Mouse (Mus musculus) granulocyte monocyte progenitor cell, adult 5-6 weeks (primary cell): ENCODE measurements around the gene Ccnf. TPM values are rescaled to one million over a fixed set of nuclear protein-coding genes. Genes with fewer than 3 reads are reported as not detected.

Experiments
- ATAC-seq: replicated peaks from 2 replicates; pipeline ENCODE4 v1.8.0; 2016; ENCODE audit warnings: mild to moderate bottlenecking, moderate TSS enrichment, inconsistent platforms; ENCODE audit not compliant: poor library complexity, severe bottlenecking
- total RNA-seq, 2 experiments: library from RNA; stranded (forward) in 1 of 2; stranded (reverse) in 1 of 2; fragments of 200-712, 200-1000 nt in 1 of 2; fragments of >200 nt in 1 of 2; fragmentation: Nextera tagmentation in 1 of 2; gene quantifications; 2 replicates each; pipeline ENCODE4 v1.2.3; 2014 to 2017

Gene Ccnf
- total RNA-seq (2014; fragmentation: Nextera tagmentation) (6.1 and 18.3 TPM in 2 replicates), total RNA-seq (2017) (22.7 and 24.1 TPM in 2 replicates)

GRCm38 (mm10) chr17:24251320-24252069, at the start of gene Ccnf:
Gene Ccnf, minus strand, starts transcription at chr17:24251484.
- ATAC-seq = peak; percentile 97

GRCm38 (mm10) chr17:24300651-24301050, 49.4 kb upstream of the Ccnf start:
- ATAC-seq = no peak

- ATAC-seq = no peak
Observed at GRCm38 (mm10) chr17:24289338-24289737, 38.1 kb upstream of the Ccnf start.

GRCm38 (mm10) chr17:24288477-24288876, 37.2 kb upstream of the Ccnf start:
- peak; percentile 52 for ATAC-seq

GRCm38 (mm10) chr17:24285680-24286079, 34.4 kb upstream of the Ccnf start:
- peak; percentile 70 for ATAC-seq

GRCm38 (mm10) chr17:24283266-24283818, 32.1 kb upstream of the Ccnf start:
- no peak for ATAC-seq

GRCm38 (mm10) chr17:24282637-24283036, 31.4 kb upstream of the Ccnf start:
- ATAC-seq = no peak

GRCm38 (mm10) chr17:24279907-24280306, 28.6 kb upstream of the Ccnf start:
- ATAC-seq = no peak

GRCm38 (mm10) chr17:24267133-24267532, 15.8 kb upstream of the Ccnf start:
- no peak for ATAC-seq

- no peak for ATAC-seq
Observed at GRCm38 (mm10) chr17:24264766-24265165, 13.5 kb upstream of the Ccnf start.

GRCm38 (mm10) chr17:24260516-24260915, 9.2 kb upstream of the Ccnf start:
- ATAC-seq = peak; percentile 94

- ATAC-seq = peak; percentile 59
Observed at GRCm38 (mm10) chr17:24259702-24260101, 8.4 kb upstream of the Ccnf start.

GRCm38 (mm10) chr17:24258981-24259380, 7.7 kb upstream of the Ccnf start:
- ATAC-seq = peak; percentile 14

GRCm38 (mm10) chr17:24252329-24252728, 1.0 kb upstream of the Ccnf start:
- ATAC-seq = no peak

- no peak for ATAC-seq
Observed at GRCm38 (mm10) chr17:24250988-24251319, 330 bp downstream of the Ccnf start.

GRCm38 (mm10) chr17:24248641-24249040, 2.6 kb downstream of the Ccnf start:
- no peak for ATAC-seq

- ATAC-seq = no peak
Observed at GRCm38 (mm10) chr17:24244061-24244460, 7.2 kb downstream of the Ccnf start.

GRCm38 (mm10) chr17:24243311-24243969, 7.8 kb downstream of the Ccnf start:
- no peak for ATAC-seq

- no peak for ATAC-seq
Observed at GRCm38 (mm10) chr17:24236921-24237320, 14.4 kb downstream of the Ccnf start.

- ATAC-seq = no peak
Observed at GRCm38 (mm10) chr17:24236479-24236878, 14.8 kb downstream of the Ccnf start.

- ATAC-seq = no peak
Observed at GRCm38 (mm10) chr17:24227941-24228340, 23.3 kb downstream of the Ccnf start.

- ATAC-seq = no peak
Observed at GRCm38 (mm10) chr17:24226721-24227120, 24.6 kb downstream of the Ccnf start.
